Mouse (Mus musculus) heart, embryonic 14.5 days (tissue): Measurements from ENCODE around the gene Swi5. TPM values are rescaled to one million over a fixed set of nuclear protein-coding genes. Genes with fewer than 3 reads are reported as not detected.

Experiments
- ATAC-seq: fragments of 200-750 bp; cut with Nextera tagmentation; 2 replicates; pipeline ENCODE4 v1.8.0; 2017; ENCODE audit warnings: low read depth, moderate TSS enrichment; ENCODE audit not compliant: insufficient number of reproducible peaks, insufficient read depth, low FRiP score
- H3K27ac ChIP-seq, 2 experiments: fragments of 200-500 bp in 1 of 2; fragments of 300-500 bp in 1 of 2; sonication (generic) in 1 of 2; replicated peaks in 1 of 2; 2 replicates each; pipeline ENCODE4 v1.5.1; 2012 to 2014; ENCODE audit warnings: low read depth in 2 of 2, low read length in 2 of 2, control low read depth in 1 of 2, mild to moderate bottlenecking in 1 of 2, mixed read lengths in 1 of 2; ENCODE audit not compliant: control insufficient read depth in 1 of 2, insufficient read depth in 1 of 2
- H3K27me3 ChIP-seq: fragments of 300-500 bp; sonication (generic); 2 replicates; pipeline ENCODE4 v1.6.1; 2014; ENCODE audit warnings: mild to moderate bottlenecking, low read length, control low read depth; ENCODE audit not compliant: control insufficient read depth, insufficient read depth
- H3K36me3 ChIP-seq: fragments of 300-500 bp; sonication (generic); 2 replicates; pipeline ENCODE4 v1.6.1; 2014; ENCODE audit warnings: mild to moderate bottlenecking, control low read depth, low read length, mixed read lengths; ENCODE audit not compliant: control insufficient read depth, insufficient read depth
- H3K4me1 ChIP-seq, 2 experiments: fragments of 200-500 bp in 1 of 2; fragments of 300-500 bp in 1 of 2; sonication (generic) in 1 of 2; 2 replicates each; pipeline ENCODE4 v1.6.1; 2012 to 2014; ENCODE audit warnings: low read length in 2 of 2, control low read depth in 1 of 2, mixed read lengths in 1 of 2; ENCODE audit not compliant: control insufficient read depth in 2 of 2, insufficient read depth in 2 of 2
- H3K4me2 ChIP-seq: fragments of 300-500 bp; sonication (generic); 2 replicates; pipeline ENCODE4 v1.6.1; 2014; ENCODE audit warnings: mild to moderate bottlenecking, low read length
- H3K4me3 ChIP-seq, 2 experiments: fragments of 200-500 bp in 1 of 2; fragments of 300-500 bp in 1 of 2; sonication (generic) in 1 of 2; 2 replicates each; pipeline ENCODE4 v1.5.1; 2012 to 2014; ENCODE audit warnings: low read length in 2 of 2, mild to moderate bottlenecking in 2 of 2, control low read depth in 1 of 2, low read depth in 1 of 2, moderate library complexity in 1 of 2; ENCODE audit not compliant: control insufficient read depth in 1 of 2, insufficient read depth in 1 of 2
- H3K9ac ChIP-seq: fragments of 300-500 bp; sonication (generic); 2 replicates; pipeline ENCODE4 v1.6.1; 2014; ENCODE audit warnings: mild to moderate bottlenecking, low read length
- H3K9me3 ChIP-seq: fragments of 300-500 bp; sonication (generic); 2 replicates; pipeline ENCODE4 v1.6.1; 2016; ENCODE audit warnings: low read length, control low read depth; ENCODE audit not compliant: control insufficient read depth
- WGBS: fragments of 180-500 bp; shearing (Covaris S2); extraction: QIAGEN DNeasy Blood & Tissue Kit; methylation state at CpG from one replicate; pipeline ENCODE4 v1.1.7; 2014; 5-methylcytosine and 5-hydroxymethylcytosine counted together
- microRNA-seq: library from miRNA; unstranded; fragments of <30 nt; microRNA quantifications from one replicate; pipeline ENCODE4, GENCODE M21; 2016
- polyA plus RNA-seq: library from polyadenylated mRNA; unstranded; fragments of >200 nt; fragmentation: Nextera tagmentation; extraction: Ambion mirVana; gene quantifications from 2 replicates; pipeline ENCODE4 v1.2.1, GENCODE M21; 2014

Swi5 gene
- polyA plus RNA-seq, 1 experiment from 2014 or later = 129 TPM

DNA sequence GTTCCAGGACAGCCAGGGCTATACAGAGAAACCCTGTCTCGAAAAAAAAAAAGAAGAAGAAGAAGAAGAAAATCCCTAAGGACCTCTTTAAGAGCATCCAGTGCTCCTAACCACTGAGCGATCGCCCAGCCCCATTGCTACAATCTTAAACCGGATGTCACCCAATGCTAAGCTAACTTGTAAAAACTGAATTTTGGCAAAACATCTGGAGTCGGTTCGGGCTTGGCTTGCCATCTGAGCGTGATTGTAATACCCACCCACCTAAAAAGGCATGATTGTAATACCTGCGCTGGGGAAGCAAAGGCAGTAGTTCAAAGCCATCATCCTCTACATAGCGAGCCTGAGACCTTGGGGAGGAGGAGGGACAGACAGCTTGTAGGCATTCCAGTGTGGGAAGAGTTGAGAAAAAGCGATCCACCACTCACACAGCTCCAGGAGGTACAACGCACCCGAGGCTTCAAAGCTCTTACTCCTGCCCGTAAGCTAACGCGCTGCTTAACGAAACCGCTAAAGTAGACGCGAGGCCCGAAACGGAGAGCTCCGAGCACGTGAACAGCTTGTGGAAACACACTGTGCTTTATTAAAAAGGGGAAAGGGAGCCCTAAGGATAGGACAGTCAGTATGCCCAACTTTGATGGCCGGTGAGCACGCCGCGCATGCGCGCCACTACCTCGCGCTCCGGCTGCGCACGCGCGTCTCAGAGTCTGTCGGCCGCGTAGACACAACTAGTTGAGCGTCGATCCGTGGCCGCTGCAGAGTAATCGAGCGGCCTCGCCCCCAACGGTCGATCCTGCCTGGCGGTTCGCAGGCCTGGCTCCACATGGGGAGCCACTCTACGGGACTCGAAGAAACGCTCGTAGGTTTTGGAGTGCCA lies 51.8 kb downstream of the Swi5 start, which contains the start of gene Pomt1:
Gene Pomt1 (plus strand): TSS at position 705 of the 874 bp plus-strand sequence.
- no peaks in the 10 kb centered on the region for H3K27me3 ChIP-seq
- H3K9ac ChIP-seq = peak within 1 kb of the TSS; percentile 80
- H3K27ac ChIP-seq = peak within 1 kb of the TSS; percentile 82 to 93
- no peaks in the 10 kb centered on the region for H3K9me3 ChIP-seq
- ATAC-seq = peak; percentile 86
- H3K4me3 ChIP-seq = peak within 1 kb of the TSS; percentile 58 to 86
- peaks cover 0 to 16% of the 10 kb centered on the region in 2 experiments; a peak in 1 of 4 replicates for H3K4me1 ChIP-seq
- peaks cover 46% of the 10 kb centered on the region for H3K36me3 ChIP-seq
- H3K4me2 ChIP-seq = peak within 1 kb of the TSS; percentile 88
- WGBS = under 1% methylated on average over 54 of the region's 54 CpGs

GRCm38 (mm10) chr2:32235433-32235832 lies 52.4 kb downstream of the Swi5 start:
- Histone ChIP-seq H3K27ac (peak overlapping the region; percentile 82 to 93; a peak in 3 of 4 replicates), H3K4me2 (peak overlapping the region; percentile 88), H3K9ac (peak overlapping the region; percentile 80), H3K4me1 (peaks cover 0 to 16% of the 10 kb centered on the region in 2 experiments; a peak in 1 of 4 replicates), H3K4me3 (peak overlapping the region; percentile 58 to 86), H3K36me3 (peaks cover 50% of the 10 kb centered on the region), H3K27me3 (no peaks in the 10 kb centered on the region), H3K9me3 (no peaks in the 10 kb centered on the region)
- 29% methylated on average over 7 of the region's 7 CpGs for whole genome bisulfite sequencing
- no peak for ATAC-seq

Small RNA genes lying within 50 kb of the gene (microRNA-seq; reads per million reads assigned to microRNA genes)
- gene Gm23363 (0.84 reads per million), gene Mir199b (252 reads per million, percentile 63 among the genes with 10 or more reads in this experiment)

Other genes starting within 250 kb of the Swi5 start
- gene Fam78a, start 203.2 kb downstream of the Swi5 start, polyA plus RNA-seq = 29.0 and 33.7 TPM in 2 replicates
- gene Plpp7, start 192.5 kb downstream of the Swi5 start, polyA plus RNA-seq = 13.3 and 13.6 TPM in 2 replicates
- 35.8 and 41.8 TPM in 2 replicates for gene Prrc2b, start 137.0 kb downstream of the Swi5 start, polyA plus RNA-seq
- 15.9 and 17.3 TPM in 2 replicates for gene Pomt1, start 51.5 kb downstream of the Swi5 start, polyA plus RNA-seq
- gene Uck1, start 27.9 kb downstream of the Swi5 start, polyA plus RNA-seq = 37.0 and 43.4 TPM in 2 replicates
- gene Golga2, start 691 bp downstream of the Swi5 start, polyA plus RNA-seq = 19.3 and 22.6 TPM in 2 replicates
- 28.8 and 31.1 TPM in 2 replicates for gene Ciz1, start 64.3 kb upstream of the Swi5 start, polyA plus RNA-seq
- 4.7 and 5.6 TPM in 2 replicates for gene Dnm1, start 65.3 kb upstream of the Swi5 start, polyA plus RNA-seq
- gene 1110008P14Rik, start 93.9 kb upstream of the Swi5 start, polyA plus RNA-seq = 56.6 and 64.5 TPM in 2 replicates
- gene Lcn2, start 100.2 kb upstream of the Swi5 start, polyA plus RNA-seq = 0.35 and 1.8 TPM in 2 replicates
- 43.7 and 48.2 TPM in 2 replicates for gene Ptges2, start 107.8 kb upstream of the Swi5 start, polyA plus RNA-seq
- 4.5 and 4.7 TPM in 2 replicates for gene Naif1, start 162.4 kb upstream of the Swi5 start, polyA plus RNA-seq
- 6.6 and 8.0 TPM in 2 replicates for gene Slc25a25, start 163.4 kb upstream of the Swi5 start, polyA plus RNA-seq
- 5.8 and 6.3 TPM in 2 replicates for gene Fam102a, start 247.3 kb upstream of the Swi5 start, polyA plus RNA-seq